Mouse (Mus musculus): ENCODE measurements around the gene Cep57l1. TPM values are rescaled to one million over a fixed set of nuclear protein-coding genes. Genes with fewer than 3 reads are reported as not detected.

The Cep57l1 gene
- polyA plus RNA-seq, 1 experiment from 2014 or later, result 17.3 TPM

DNA sequence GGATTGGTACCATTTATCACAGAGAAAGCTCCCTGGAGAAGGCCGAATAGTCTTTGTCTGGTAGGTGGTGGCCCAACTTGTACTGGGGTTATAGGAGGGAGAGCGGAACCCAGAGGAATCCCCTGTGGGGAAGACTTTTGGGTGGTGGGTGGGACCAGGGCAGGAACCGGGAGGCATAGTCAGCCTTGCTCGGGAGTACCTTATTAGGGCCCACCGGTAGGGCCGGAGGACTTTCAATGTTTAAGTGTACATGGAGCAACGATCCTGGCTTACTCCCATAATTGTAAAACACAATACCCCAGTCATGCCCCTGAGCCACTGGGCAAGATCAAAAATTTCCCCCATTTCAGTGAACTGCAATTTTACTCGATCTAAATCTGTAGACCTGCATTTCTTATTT is 12.4 kb downstream of the Cep57l1 start:
- TF ChIP-seq CTCF (IDR thresholded peaks at IDR 0.05), result no peak
- DNase-seq (ENCODE audit: low read depth, low spot score), result no peak
- H3K27me3 ChIP-seq, result no peaks in the 10 kb centered on the region
- CTCF ChIA-PET, result no interaction called here
- no peak for ATAC-seq
- POLR2A ChIA-PET, result no interaction called here
- in situ Hi-C loops (cut with MboI; ENCODE audit: low pct_unique_long_range_greater_than_20kb), result no loop called here

GRCm38 (mm10) chr10:41792375-41792774 is 17.3 kb downstream of the Cep57l1 start:
- ATAC-seq (no peak), DNase-seq (ENCODE audit: low read depth, low spot score) (no peak)
- POLR2A ChIA-PET, result interaction anchor here (1.3 kb wide), 1 partner anchor 10 kb away, joined by 4 read pairs; no protein-coding TSS in a partner anchor
- no peak for TF ChIP-seq CTCF (IDR thresholded peaks at IDR 0.05)
- CTCF ChIA-PET, result interaction anchor here (1.0 kb wide), 1 partner anchor 15 kb away, joined by 3 read pairs; no protein-coding TSS in a partner anchor
- H3K27me3 ChIP-seq, result no peaks in the 10 kb centered on the region
- in situ Hi-C loops (cut with MboI; ENCODE audit: low pct_unique_long_range_greater_than_20kb), result no loop called here

- no peak for TF ChIP-seq CTCF (IDR thresholded peaks at IDR 0.05)
- POLR2A ChIA-PET, result no interaction called here
- CTCF ChIA-PET, result interaction anchor here (3.5 kb wide), 1 partner anchor 13 kb away, joined by 11 read pairs; no protein-coding TSS in a partner anchor
- ATAC-seq, result no peak
- in situ Hi-C loops (cut with MboI; ENCODE audit: low pct_unique_long_range_greater_than_20kb), result no loop called here
- no peak for DNase-seq (ENCODE audit: low read depth, low spot score)
- H3K27me3 ChIP-seq, result no peaks in the 10 kb centered on the region
These were observed 42.4 kb downstream of the Cep57l1 start for GRCm38 (mm10) chr10:41767254-41767653.

DNA sequence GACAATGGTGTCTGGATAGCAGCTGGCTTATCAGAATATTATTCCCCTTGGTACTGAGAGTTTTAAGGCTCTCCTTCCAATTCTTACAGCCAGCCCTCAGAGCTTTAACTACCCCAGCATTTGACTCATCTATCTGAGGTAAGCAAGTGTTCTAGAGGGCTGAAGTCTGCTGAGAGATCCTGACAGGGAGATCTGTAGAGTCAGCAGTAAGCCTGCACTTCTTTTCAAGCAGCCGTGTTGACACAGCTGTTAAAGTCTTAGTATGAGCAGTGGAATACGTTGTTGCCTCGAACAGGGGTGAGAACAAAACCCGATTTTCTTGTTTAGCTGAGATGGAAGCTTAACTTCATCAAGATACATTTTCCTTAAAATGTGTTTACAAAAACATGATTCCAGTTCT is 43.4 kb downstream of the Cep57l1 start:
- ChIA-PET POLR2A (no interaction called here), CTCF (interaction anchor here (0.8 to 3.5 kb wide), 2 partner anchors 10 to 12 kb away, joined by 3 to 11 read pairs; no protein-coding TSS in a partner anchor)
- no peak for ATAC-seq
- TF ChIP-seq CTCF (IDR thresholded peaks at IDR 0.05), result no peak
- in situ Hi-C loops (cut with MboI; ENCODE audit: low pct_unique_long_range_greater_than_20kb), result no loop called here
- H3K27me3 ChIP-seq, result no peaks in the 10 kb centered on the region
- no peak for DNase-seq (ENCODE audit: low read depth, low spot score)

DNA sequence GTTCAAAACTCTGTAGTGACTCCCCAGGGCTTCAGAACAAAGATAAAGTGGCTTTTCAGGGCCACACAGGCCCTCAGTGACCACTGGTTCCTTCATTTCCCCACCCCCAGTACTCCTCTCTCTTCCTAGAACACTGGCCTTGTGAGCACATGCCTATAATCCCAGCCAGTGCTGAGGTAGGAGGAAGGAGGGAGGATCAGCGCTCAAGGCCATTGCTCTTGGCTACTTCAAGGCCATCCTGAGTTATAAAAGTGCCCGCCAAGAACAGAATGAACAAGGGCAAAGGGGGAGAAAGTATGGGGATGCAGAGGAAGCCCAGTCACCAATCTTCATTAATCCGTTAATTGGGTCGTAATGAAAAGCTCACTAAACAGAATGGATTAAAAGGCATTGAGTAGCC is 44.1 kb downstream of the Cep57l1 start:
- TF ChIP-seq CTCF (IDR thresholded peaks at IDR 0.05), result no peak
- ChIA-PET POLR2A (no interaction called here), CTCF (interaction anchor here (3.5 kb wide), 1 partner anchor 11 kb away, joined by 11 read pairs; no protein-coding TSS in a partner anchor)
- ATAC-seq (no peak), DNase-seq (ENCODE audit: low read depth, low spot score) (no peak)
- H3K27me3 ChIP-seq, result no peaks in the 10 kb centered on the region
- in situ Hi-C loops (cut with MboI; ENCODE audit: low pct_unique_long_range_greater_than_20kb), result no loop called here

- no peak for ATAC-seq
These were observed 45.8 kb downstream of the Cep57l1 start for GRCm38 (mm10) chr10:41763741-41764385.

DNA sequence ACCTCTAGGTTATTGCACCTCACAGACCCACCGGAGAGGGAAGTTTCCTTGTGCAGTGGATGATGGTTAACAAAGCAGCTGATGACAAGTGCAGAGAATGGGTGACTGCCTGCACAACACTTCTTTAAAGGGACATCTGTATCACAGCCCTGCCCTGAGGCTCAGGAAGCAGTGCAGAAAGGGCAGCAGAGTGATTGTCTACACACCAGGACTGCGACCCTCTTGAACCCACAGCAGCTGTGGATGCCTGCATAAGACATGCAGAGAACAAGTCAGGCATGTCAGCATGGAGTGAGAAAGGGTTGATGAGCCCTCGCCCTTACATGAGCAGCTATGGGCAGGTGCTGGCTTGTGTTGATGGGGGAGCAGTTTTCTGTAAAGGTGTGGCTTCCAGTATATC is 48.8 kb downstream of the Cep57l1 start:
- in situ Hi-C loops (cut with MboI; ENCODE audit: low pct_unique_long_range_greater_than_20kb), result no loop called here
- no peaks in the 10 kb centered on the region for H3K27me3 ChIP-seq
- ChIA-PET CTCF (no interaction called here), POLR2A (no interaction called here)
- DNase-seq (ENCODE audit: low read depth, low spot score) (no peak), ATAC-seq (no peak)
- no peak for TF ChIP-seq CTCF (IDR thresholded peaks at IDR 0.05)

More at GRCm38 (mm10) chr10:41763741-41764385, 45.8 kb downstream of the Cep57l1 start:
- no peak for DNase-seq (ENCODE audit: low read depth, low spot score)
- H3K27me3 ChIP-seq, result no peaks in the 10 kb centered on the region
- in situ Hi-C loops (cut with MboI; ENCODE audit: low pct_unique_long_range_greater_than_20kb), result no loop called here
- CTCF ChIA-PET, result interaction anchor here (3.5 kb wide), 1 partner anchor 10 kb away, joined by 11 read pairs; no protein-coding TSS in a partner anchor
- TF ChIP-seq CTCF (IDR thresholded peaks at IDR 0.05), result no peak
- POLR2A ChIA-PET, result no interaction called here

- ATAC-seq (no peak), DNase-seq (ENCODE audit: low read depth, low spot score) (no peak)
- in situ Hi-C loops (cut with MboI; ENCODE audit: low pct_unique_long_range_greater_than_20kb), result no loop called here
- TF ChIP-seq CTCF (IDR thresholded peaks at IDR 0.05), result no peak
- ChIA-PET CTCF (no interaction called here), POLR2A (no interaction called here)
- no peaks in the 10 kb centered on the region for H3K27me3 ChIP-seq
These were observed 51.6 kb downstream of the Cep57l1 start for GRCm38 (mm10) chr10:41758041-41758440.

- POLR2A ChIA-PET, result no interaction called here
- ATAC-seq, result no peak
- DNase-seq (ENCODE audit: low read depth, low spot score), result no peak
- no peaks in the 10 kb centered on the region for H3K27me3 ChIP-seq
- no peak for TF ChIP-seq CTCF (IDR thresholded peaks at IDR 0.05)
- in situ Hi-C loops (cut with MboI; ENCODE audit: low pct_unique_long_range_greater_than_20kb), result no loop called here
- CTCF ChIA-PET, result interaction anchor here (1.4 kb wide), 1 partner anchor 9 kb away, joined by 3 read pairs; no protein-coding TSS in a partner anchor
These were observed 52.4 kb downstream of the Cep57l1 start for GRCm38 (mm10) chr10:41757226-41757625.

DNA sequence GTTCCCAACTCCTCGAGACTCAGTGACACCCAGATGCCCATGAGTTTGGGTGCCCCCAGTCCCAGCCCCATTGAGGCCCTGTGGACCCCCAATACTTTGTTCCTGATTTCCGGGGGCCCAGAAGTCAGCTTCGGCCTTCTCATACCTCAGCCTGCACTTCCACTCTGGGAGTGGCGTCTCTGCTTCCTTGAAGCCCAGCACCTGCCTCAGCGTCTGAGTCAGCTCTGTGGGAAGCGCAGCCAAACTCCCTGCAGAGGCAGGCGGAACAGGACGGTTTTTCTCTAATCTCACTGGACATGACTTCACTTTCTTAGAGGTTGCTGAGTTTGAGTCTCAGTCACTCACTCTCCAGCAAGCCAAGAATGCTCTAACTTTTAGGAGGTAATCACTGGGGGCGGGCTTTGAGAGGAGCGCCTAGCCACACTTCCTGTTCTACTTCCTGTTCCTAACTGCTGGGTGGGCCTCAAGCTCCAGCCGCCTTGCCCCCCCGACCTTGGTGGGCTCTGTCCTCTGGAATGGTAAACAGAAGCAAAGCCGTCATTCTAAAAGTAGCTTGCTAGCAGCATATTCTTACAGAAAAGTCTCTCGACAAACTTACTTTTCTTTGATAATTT is 57.7 kb downstream of the Cep57l1 start:
- ATAC-seq, result no peak
- in situ Hi-C loops (cut with MboI; ENCODE audit: low pct_unique_long_range_greater_than_20kb), result no loop called here
- no peak for TF ChIP-seq CTCF (IDR thresholded peaks at IDR 0.05)
- ChIA-PET POLR2A (no interaction called here), CTCF (no interaction called here)
- H3K27me3 ChIP-seq, result no peaks in the 10 kb centered on the region
- DNase-seq (ENCODE audit: low read depth, low spot score), result no peak

DNA sequence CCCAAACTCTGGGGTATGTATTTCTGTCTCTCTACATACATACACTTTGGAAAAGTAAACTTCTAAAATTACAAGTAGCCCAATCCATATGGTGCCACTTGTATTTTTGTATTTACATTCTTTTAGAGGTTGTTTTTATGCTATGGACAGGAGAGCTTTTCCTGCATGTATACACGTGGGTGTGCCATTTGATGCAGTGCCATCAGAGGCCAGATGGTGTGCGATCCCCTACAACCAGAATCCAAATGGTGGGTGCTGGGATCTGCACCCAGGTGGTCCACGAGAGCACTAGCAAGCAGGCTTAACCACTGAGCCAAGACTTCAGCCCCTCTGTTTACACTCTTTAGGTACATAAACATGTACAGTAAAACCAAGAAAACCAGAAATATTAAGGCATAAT is 60.4 kb downstream of the Cep57l1 start:
- no peaks in the 10 kb centered on the region for H3K27me3 ChIP-seq
- ChIA-PET CTCF (no interaction called here), POLR2A (no interaction called here)
- ATAC-seq (no peak), DNase-seq (ENCODE audit: low read depth, low spot score) (no peak)
- in situ Hi-C loops (cut with MboI; ENCODE audit: low pct_unique_long_range_greater_than_20kb), result no loop called here
- no peak for TF ChIP-seq CTCF (IDR thresholded peaks at IDR 0.05)

Measured in Patski (cell line).